Comparison of ENCODE assay signal across 18 mouse cellular contexts in the genomic region with DNA sequence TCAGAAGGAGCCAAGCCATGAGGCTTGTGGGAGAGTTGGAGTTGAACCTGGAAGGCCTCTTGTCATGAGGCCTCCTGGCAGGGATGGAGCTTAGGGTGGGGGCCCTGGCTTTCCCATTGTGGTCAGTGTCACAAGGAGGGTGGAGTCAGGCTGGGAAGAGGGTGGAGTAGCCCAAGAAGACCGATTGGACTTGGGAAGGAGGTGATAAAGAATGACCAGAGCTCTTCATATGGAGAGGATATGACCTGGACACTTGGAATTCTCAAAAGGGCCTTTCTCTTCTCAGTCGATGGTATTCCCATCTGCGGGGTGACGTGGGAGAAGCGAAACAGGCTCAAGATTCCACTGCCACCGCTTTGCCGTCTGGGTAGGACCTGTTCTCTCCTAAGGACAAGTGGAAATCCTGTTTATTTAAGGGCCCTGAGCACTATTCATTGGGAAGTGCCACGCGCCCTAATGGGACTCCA. TPM values are rescaled to one million over a fixed set of nuclear protein-coding genes. Genes with fewer than 3 reads are reported as not detected.
DNase-seq lines count a peak whose midpoint lies in the region; ATAC-seq and TF ChIP-seq lines count a peak whose summit lies in the region.
"Had no signal": no experiment of that assay in that cellular context is flagged by ENCODE, and none has a peak within 500 bp of the region (broad histone marks: within the 10 kb centered on the region; RNA-seq: fewer than 3 reads in every experiment).

No protein-coding gene starts in this region.

- H3K27me3 ChIP-seq in kidney, embryonic 15.5 days = no peaks in the 10 kb centered on the region
- no peaks in the 10 kb centered on the region; the same call in 1 of the 2 replicates for H3K27me3 ChIP-seq in intestine, postnatal 0 days (replicated peaks; ENCODE audit: control insufficient read depth, insufficient read depth, low read length)
- H3K27me3 ChIP-seq: CH12.LX; embryonic facial prominence, embryonic 15.5 days; forebrain, embryonic 15.5 days; limb, embryonic 13.5 days; neural tube, embryonic 12.5 days had no signal

- 85% methylated on average over 9 of the region's 9 CpGs for WGBS in kidney, embryonic 15.5 days
- WGBS in intestine, postnatal 0 days = 77% methylated on average over 9 of the region's 9 CpGs

- no peaks in the 10 kb centered on the region for H3K9me3 ChIP-seq in kidney, embryonic 15.5 days (replicated peaks)
- H3K9me3 ChIP-seq in intestine, postnatal 0 days (ENCODE audit: control insufficient read depth) = no peaks in the 10 kb centered on the region
- H3K9me3 ChIP-seq: embryonic facial prominence, embryonic 15.5 days; forebrain, embryonic 15.5 days; limb, embryonic 13.5 days; neural tube, embryonic 12.5 days had no signal

- H3K9ac ChIP-seq in kidney, embryonic 15.5 days = no peak overlapping the region
- no peak overlapping the region for H3K9ac ChIP-seq in intestine, postnatal 0 days (ENCODE audit: low read depth, low read length)
- H3K9ac ChIP-seq: embryonic facial prominence, embryonic 15.5 days; forebrain, embryonic 15.5 days; limb, embryonic 13.5 days; neural tube, embryonic 12.5 days had no signal

- no peak overlapping the region for H3K4me2 ChIP-seq in kidney, embryonic 15.5 days
- no peak overlapping the region for H3K4me2 ChIP-seq in intestine, postnatal 0 days (replicated peaks; ENCODE audit: low read depth)
- H3K4me2 ChIP-seq: embryonic facial prominence, embryonic 15.5 days; forebrain, embryonic 15.5 days; limb, embryonic 13.5 days; neural tube, embryonic 12.5 days had no signal

- peaks cover 28% of the 10 kb centered on the region for H3K4me1 ChIP-seq in kidney, embryonic 15.5 days
- 0 out of 2 replicates have a peak, but pooled peaks cover 3% of the 10 kb centered on the region for H3K4me1 ChIP-seq in intestine, postnatal 0 days (replicated peaks; ENCODE audit: control insufficient read depth, insufficient read depth, low read length)

- H3K27ac ChIP-seq in kidney, embryonic 15.5 days = no peak overlapping the region
- no peak overlapping the region for H3K27ac ChIP-seq in intestine, postnatal 0 days (ENCODE audit: low read depth, low read length)
- H3K27ac ChIP-seq: embryonic facial prominence, embryonic 15.5 days; forebrain, embryonic 15.5 days; limb, embryonic 13.5 days; macrophage; neural tube, embryonic 12.5 days had no signal

- no peak overlapping the region for H3K4me3 ChIP-seq in kidney, embryonic 15.5 days (replicated peaks)
- no peak overlapping the region for H3K4me3 ChIP-seq in intestine, postnatal 0 days (ENCODE audit: low read depth, low read length)
- H3K4me3 ChIP-seq: embryonic facial prominence, embryonic 15.5 days; forebrain, embryonic 15.5 days; limb, embryonic 13.5 days; neural tube, embryonic 12.5 days had no signal

- no peaks in the 10 kb centered on the region for H3K36me3 ChIP-seq in kidney, embryonic 15.5 days
- H3K36me3 ChIP-seq in intestine, postnatal 0 days (ENCODE audit: control insufficient read depth, insufficient read depth) = no peaks in the 10 kb centered on the region
- H3K36me3 ChIP-seq: embryonic facial prominence, embryonic 15.5 days; forebrain, embryonic 15.5 days; limb, embryonic 13.5 days; neural tube, embryonic 12.5 days had no signal

- DNase-seq in kidney, adult 9 months = peak; percentile 48
- peak; percentile 83 for DNase-seq in heart, adult 8-10 months (ENCODE audit: low spot score)
- DNase-seq in heart, postnatal 4 days = peak; percentile 54
- DNase-seq in lung, postnatal 36 days = peak; percentile 87
- no peak for DNase-seq in thymus, postnatal 14 days
- DNase-seq: cerebellum, adult 2 months; thymus, postnatal 25 days had no signal

- no peak for ATAC-seq in kidney, embryonic 15.5 days (replicated peaks; ENCODE audit: low FRiP score)
- ATAC-seq in intestine, postnatal 0 days = no peak
- ATAC-seq: forebrain, embryonic 15.5 days; hindbrain, embryonic 16.5 days; midbrain, embryonic 16.5 days had no signal

- no peak for TF ChIP-seq CTCF in intestine, postnatal 0 days (IDR thresholded peaks at IDR 0.05; ENCODE audit: low read depth)

RNA-seq across cellular contexts. Expression of a gene that starts 38.4 kb away (rescaled TPM):
- 22.8 and 27.8 TPM in 2 replicates for polyA plus RNA-seq in kidney, embryonic 15.5 days (2015; fragmentation: Nextera tagmentation; extraction: Ambion mirVana)
- 100 to 1,000 TPM in 1 of 4 experiments, 10 to 100 TPM in 3; 75.6 to 100 (median 97.5) TPM for total RNA-seq in heart, adult 8-10 months (2022)
- total RNA-seq in heart, postnatal 4 days (2021) = 100 to 1,000 TPM; 160 TPM
- 9.6 and 12.4 TPM in 2 replicates for polyA plus RNA-seq in intestine, postnatal 0 days (2015; fragmentation: Nextera tagmentation; extraction: Ambion mirVana)
- total RNA-seq: granulocyte monocyte progenitor cell, adult 5-6 weeks had no signal
